Mouse (Mus musculus): ENCODE measurements around the gene Dynlrb1.

GRCm38 (mm10) chr2:155248206-155248605 lies 11.9 kb downstream of the Dynlrb1 start:
- TF ChIP-seq CTCF (IDR thresholded peaks at IDR 0.05; ENCODE audit: low read depth) (no peak), EP300 (IDR thresholded peaks at IDR 0.05; ENCODE audit: low read depth) (no peak)

All from liver, embryonic 14.5 days (tissue).